Mouse (Mus musculus) brain, embryonic 14.5 days (tissue): ENCODE measurements at regions not wholly inside any gene's neighbourhood (a gene's known extent, or its start where the extent isn't known, plus 50 kb on each side); places are given as distances from the start of the nearest gene placed in this dataset.

Source experiments
- CTCF ChIP-seq: fragments of 200-500 bp; IDR thresholded peaks from 2 replicates; pipeline ENCODE4 v1.5.1; 2012; ENCODE audit warnings: inconsistent platforms, mild to moderate bottlenecking, moderate library complexity, borderline replicate concordance; ENCODE audit not compliant: insufficient read depth, insufficient read length; ENCODE audit errors: extremely low read depth
- POLR2A ChIP-seq: fragments of 200-500 bp; IDR thresholded peaks from 2 replicates; pipeline ENCODE4 v1.6.1; 2012; ENCODE audit warnings: mild to moderate bottlenecking, inconsistent platforms, borderline replicate concordance; ENCODE audit not compliant: poor library complexity, insufficient read depth, insufficient read length, severe bottlenecking; ENCODE audit errors: extremely low read depth

GRCm38 (mm10) chr4:9011129-9011518 lies 772.3 kb upstream of the Car8 start:
- no peak for TF ChIP-seq POLR2A
- TF ChIP-seq CTCF: peak; percentile 9; the same call in 1 of the 2 replicates
